Mouse (Mus musculus) C2C12 (cell line): ENCODE results near the gene Tmem121.

Source experiments
- CEBPB ChIP-seq: IDR thresholded peaks from one replicate; pipeline ENCODE4 v1.6.1; 2011; ENCODE audit warnings: low read depth, mild to moderate bottlenecking, control low read depth, moderate library complexity
- CTCF ChIP-seq: IDR thresholded peaks from one replicate; pipeline ENCODE4 v1.5.1; 2011; ENCODE audit not compliant: control insufficient read depth, insufficient read depth, insufficient read length
- MAX ChIP-seq: IDR thresholded peaks from one replicate; pipeline ENCODE4 v1.6.1; 2011; ENCODE audit warnings: mild to moderate bottlenecking, control low read depth
- MYOD1 ChIP-seq: IDR thresholded peaks from one replicate; pipeline ENCODE4 v1.6.1; 2011; ENCODE audit warnings: low read depth; ENCODE audit not compliant: control insufficient read depth, insufficient read length
- USF1 ChIP-seq: IDR thresholded peaks from one replicate; pipeline ENCODE4 v1.6.1; 2011; ENCODE audit warnings: low read depth, mild to moderate bottlenecking, control low read depth, moderate library complexity

- no peak for TF ChIP-seq CTCF
- TF ChIP-seq USF1, result no peak
- TF ChIP-seq MAX, result no peak
- no peak for TF ChIP-seq MYOD1
- no peak for TF ChIP-seq CEBPB
Observed at GRCm38 (mm10) chr12:113138291-113138690, 47.4 kb upstream of the Tmem121 start.
